Mouse (Mus musculus) urinary bladder, postnatal 10 days (tissue): ENCODE measurements around the gene Gm10188.

Source experiments
- DNase-seq: peaks from one replicate; pipeline ENCODE4 v3.0.0; 2022; ENCODE audit warnings: low spot score

The Gm10188 gene

GRCm38 (mm10) chr1:132194624-132195023 lies 34.9 kb downstream of the Gm10188 start:
- DNase-seq = no peak

- no peak for DNase-seq
These were observed 35.8 kb downstream of the Gm10188 start for GRCm38 (mm10) chr1:132193806-132194205.

GRCm38 (mm10) chr1:132191786-132192680 lies 37.5 kb downstream of the Gm10188 start:
- no peak for DNase-seq

GRCm38 (mm10) chr1:132191093-132191785 lies 38.3 kb downstream of the Gm10188 start, which contains the start of the genes Lemd1 and AC124108.1:
Lemd1 (plus strand) TSS chr1:132191431.
AC124108.1 (plus strand) TSS chr1:132191457.
- no peak for DNase-seq

- DNase-seq = no peak
These were observed 38.9 kb downstream of the Gm10188 start for GRCm38 (mm10) chr1:132190621-132191092.

- no peak for DNase-seq
These were observed 39.5 kb downstream of the Gm10188 start for GRCm38 (mm10) chr1:132190040-132190513.

- DNase-seq = no peak
These were observed 40.3 kb downstream of the Gm10188 start for GRCm38 (mm10) chr1:132189231-132189630.

GRCm38 (mm10) chr1:132188442-132189066 lies 41.0 kb downstream of the Gm10188 start:
- no peak for DNase-seq

GRCm38 (mm10) chr1:132186303-132186702 lies 43.3 kb downstream of the Gm10188 start:
- DNase-seq = no peak
